ENCODE assay signal across 9 mouse cellular contexts in genomic region chr15:5579559-5579958, GRCm38 (mm10).
"Had no signal": no experiment of that assay in that cellular context is flagged by ENCODE, and none has a peak within 500 bp of the region (broad histone marks: within the 10 kb centered on the region; RNA-seq: fewer than 3 reads in every experiment).

No protein-coding gene starts in this region.

- DNase-seq: kidney, postnatal 10 days; kidney, postnatal 36 days; left cerebral cortex, postnatal 4 days; liver, postnatal 0 days; lung, embryonic 14.5 days; retina, postnatal 1 day; right cerebral cortex, postnatal 25 days; spleen, adult 18-20 months; thymus, postnatal 36 days had no signal
